8 mouse cellular contexts compared by ENCODE assay signal in genomic region chr4:82500578-82501098, GRCm38 (mm10).
DNase-seq lines count a peak whose midpoint lies in the region; ATAC-seq and TF ChIP-seq lines count a peak whose summit lies in the region.

No protein-coding gene starts in this region.

- TF ChIP-seq CTCF in stomach, postnatal 0 days (IDR thresholded peaks at IDR 0.05; ENCODE audit: low read depth): no peak

- H3K27me3 ChIP-seq in midbrain, embryonic 11.5 days (ENCODE audit: control insufficient read depth, insufficient read depth, low read length): no peaks in the 10 kb centered on the region
- H3K27me3 ChIP-seq in midbrain, embryonic 10.5 days (ENCODE audit: low read depth, poor library complexity, severe bottlenecking): peaks cover 58% of the 10 kb centered on the region
- H3K27me3 ChIP-seq in limb, embryonic 14.5 days (ENCODE audit: control insufficient read depth, insufficient read depth, low read length): no peaks in the 10 kb centered on the region
- H3K27me3 ChIP-seq in stomach, postnatal 0 days (ENCODE audit: control insufficient read depth, insufficient read depth, low read length): no peaks in the 10 kb centered on the region

- no peaks in the 10 kb centered on the region for H3K9me3 ChIP-seq in midbrain, embryonic 11.5 days (ENCODE audit: control insufficient read depth, low read length)
- H3K9me3 ChIP-seq in midbrain, embryonic 10.5 days (replicated peaks): no peaks in the 10 kb centered on the region
- no peaks in the 10 kb centered on the region for H3K9me3 ChIP-seq in limb, embryonic 14.5 days (ENCODE audit: control insufficient read depth, low read length)
- H3K9me3 ChIP-seq in stomach, postnatal 0 days (ENCODE audit: control insufficient read depth, low read length): no peaks in the 10 kb centered on the region

- no peak overlapping the region for H3K27ac ChIP-seq in midbrain, embryonic 11.5 days (ENCODE audit: low read depth, low read length)
- no peak overlapping the region for H3K27ac ChIP-seq in midbrain, embryonic 10.5 days (replicated peaks)
- peak overlapping the region; percentile 55 for H3K27ac ChIP-seq in limb, embryonic 14.5 days (replicated peaks; ENCODE audit: low read depth, low read length)
- no peak overlapping the region for H3K27ac ChIP-seq in stomach, postnatal 0 days (replicated peaks)

- 0 out of 2 replicates have a peak overlapping the region, but pooled peaks have one; percentile 20 for H3K9ac ChIP-seq in midbrain, embryonic 11.5 days (ENCODE audit: low read length)
- H3K9ac ChIP-seq in limb, embryonic 14.5 days (ENCODE audit: low read depth, low read length, severe bottlenecking): peak overlapping the region; percentile 100
- no peak overlapping the region for H3K9ac ChIP-seq in stomach, postnatal 0 days (ENCODE audit: low read length)

- 82% methylated on average over 5 of the region's 5 CpGs for WGBS in midbrain, embryonic 11.5 days
- 78% methylated on average over 5 of the region's 5 CpGs for WGBS in midbrain, embryonic 10.5 days
- 32% methylated on average over 5 of the region's 5 CpGs for WGBS in limb, embryonic 14.5 days
- WGBS in stomach, postnatal 0 days: 45% methylated on average over 5 of the region's 5 CpGs

- H3K4me1 ChIP-seq in midbrain, embryonic 11.5 days (ENCODE audit: control insufficient read depth, insufficient read depth, low read length): peaks cover 10% of the 10 kb centered on the region; the same call in 1 of the 2 replicates
- peaks cover 31% of the 10 kb centered on the region for H3K4me1 ChIP-seq in midbrain, embryonic 10.5 days
- peaks cover 33% of the 10 kb centered on the region for H3K4me1 ChIP-seq in limb, embryonic 14.5 days (ENCODE audit: control insufficient read depth, insufficient read depth, low read length)
- H3K4me1 ChIP-seq in stomach, postnatal 0 days (replicated peaks; ENCODE audit: control insufficient read depth, insufficient read depth): peaks cover 11% of the 10 kb centered on the region

- peak overlapping the region; percentile 23; the same call in 1 of the 2 replicates for H3K4me2 ChIP-seq in midbrain, embryonic 11.5 days
- H3K4me2 ChIP-seq in limb, embryonic 14.5 days (replicated peaks; ENCODE audit: low read depth, low read length, severe bottlenecking): peak overlapping the region; percentile 89
- H3K4me2 ChIP-seq in stomach, postnatal 0 days (replicated peaks; ENCODE audit: low read depth): peak overlapping the region; percentile 45

- DNase-seq in cerebellum, postnatal 10 days: peak; percentile 24 to 50
- DNase-seq in cerebellum, adult 9-11 months: no peak
- DNase-seq in midbrain, embryonic 11.5 days (ENCODE audit: low spot score, missing footprints): no peak
- DNase-seq in midbrain, embryonic 10.5 days (ENCODE audit: low spot score): no peak
- DNase-seq in limb, embryonic 14.5 days (ENCODE audit: low spot score): peak; percentile 42
- no peak for DNase-seq in stomach, postnatal 0 days (ENCODE audit: low spot score)
- no peak for DNase-seq in embryo, embryonic 10.5 days (ENCODE audit: low spot score)
- no peak for DNase-seq in urinary bladder, postnatal 25 days (ENCODE audit: low spot score)

- no peak for TF ChIP-seq POLR2A in limb, embryonic 14.5 days (IDR thresholded peaks at IDR 0.05; ENCODE audit: borderline replicate concordance, extremely low read depth, insufficient read depth, insufficient read length)

- no peak for TF ChIP-seq EP300 in stomach, postnatal 0 days (optimal IDR thresholded peaks at IDR 0.05)

- no peak for ATAC-seq in midbrain, embryonic 11.5 days (ENCODE audit: low FRiP score)
- ATAC-seq in limb, embryonic 14.5 days (ENCODE audit: low FRiP score, low read depth): no peak
- ATAC-seq in stomach, postnatal 0 days (ENCODE audit: low FRiP score, low TSS enrichment): no peak

- H3K4me3 ChIP-seq in midbrain, embryonic 11.5 days (ENCODE audit: low read depth, low read length): no peak overlapping the region
- no peak overlapping the region; the same call in 1 of the 2 replicates for H3K4me3 ChIP-seq in midbrain, embryonic 10.5 days
- H3K4me3 ChIP-seq in limb, embryonic 14.5 days (replicated peaks; ENCODE audit: low read length): peak overlapping the region; percentile 99
- H3K4me3 ChIP-seq in stomach, postnatal 0 days (ENCODE audit: low read depth, low read length): peak overlapping the region; percentile 1; the same call in 1 of the 2 replicates

- peaks cover 6% of the 10 kb centered on the region for H3K36me3 ChIP-seq in midbrain, embryonic 11.5 days (ENCODE audit: control insufficient read depth, insufficient read depth, low read length)
- peaks cover 21% of the 10 kb centered on the region for H3K36me3 ChIP-seq in midbrain, embryonic 10.5 days
- peaks cover 30% of the 10 kb centered on the region for H3K36me3 ChIP-seq in limb, embryonic 14.5 days (ENCODE audit: control insufficient read depth, insufficient read depth, low read length)
- peaks cover 6% of the 10 kb centered on the region; the same call in 1 of the 2 replicates for H3K36me3 ChIP-seq in stomach, postnatal 0 days (ENCODE audit: control insufficient read depth, insufficient read depth, low read length)

Comparison
In these comparisons a context has a peak if more than half of its experiments do, and no peak if none do; other contexts are left out.
1. DNase-seq: peak in cerebellum, postnatal 10 days (2 of 2) and limb, embryonic 14.5 days (single experiment); none in cerebellum, adult 9-11 months (single experiment), midbrain, embryonic 11.5 days (single experiment), midbrain, embryonic 10.5 days (single experiment), stomach, postnatal 0 days (single experiment), embryo, embryonic 10.5 days (single experiment) and urinary bladder, postnatal 25 days (single experiment).
2. H3K4me2 ChIP-seq: peak in every context shown above with its lines; median percentile 89 in limb, embryonic 14.5 days; 45 in stomach, postnatal 0 days; 23 in midbrain, embryonic 11.5 days.
3. H3K4me3 ChIP-seq: peak in limb, embryonic 14.5 days (single experiment) and stomach, postnatal 0 days (single experiment); none in midbrain, embryonic 11.5 days (single experiment) and midbrain, embryonic 10.5 days (single experiment).